Mouse (Mus musculus): Measurements from ENCODE around the gene Cyp4f13. TPM values are rescaled to one million over a fixed set of nuclear protein-coding genes. Genes with fewer than 3 reads are reported as not detected.
A peak's percentile ranks its signal among the peaks of the same experiment; 100 is the strongest.

The Cyp4f13 gene
- polyA plus RNA-seq, 1 experiment: 60.1 TPM

GRCm38 (mm10) chr17:32917131-32917530 is 30.1 kb downstream of the Cyp4f13 start, which contains the start of gene Cyp4f14:
Gene Cyp4f14, minus strand, starts transcription at chr17:32917342.
- no peak for DNase-seq (ENCODE audit: low read depth, low spot score)
- 19% methylated on average over 2 of the region's 2 CpGs for WGBS

GRCm38 (mm10) chr17:32916075-32916474 is 31.1 kb downstream of the Cyp4f13 start:
- 34% methylated on average over 1 of the region's 1 CpGs for WGBS
- no peak for DNase-seq (ENCODE audit: low read depth, low spot score)

GRCm38 (mm10) chr17:32906172-32906571 is 41.0 kb downstream of the Cyp4f13 start:
- DNase-seq (ENCODE audit: low read depth, low spot score): no peak
- 83% methylated on average over 10 of the region's 10 CpGs for WGBS

- no peak for DNase-seq (ENCODE audit: low read depth, low spot score)
- WGBS: 13% methylated on average over 19 of the region's 19 CpGs
These were observed 42.0 kb downstream of the Cyp4f13 start for GRCm38 (mm10) chr17:32905239-32905638.

- DNase-seq (ENCODE audit: low read depth, low spot score): no peak
- WGBS: 48% methylated on average over 2 of the region's 2 CpGs
These were observed 42.8 kb downstream of the Cyp4f13 start for GRCm38 (mm10) chr17:32904414-32904813.

- WGBS: 73% methylated on average over 1 of the region's 1 CpGs
- DNase-seq (ENCODE audit: low read depth, low spot score): no peak
These were observed 45.3 kb downstream of the Cyp4f13 start for GRCm38 (mm10) chr17:32901751-32902525.

- DNase-seq (ENCODE audit: low read depth, low spot score): no peak
- WGBS: 80% methylated on average over 4 of the region's 4 CpGs
These were observed 51.8 kb downstream of the Cyp4f13 start for GRCm38 (mm10) chr17:32895421-32895820.

- DNase-seq (ENCODE audit: low read depth, low spot score): no peak
- WGBS: 88% methylated on average over 3 of the region's 3 CpGs
These were observed 53.3 kb downstream of the Cyp4f13 start for GRCm38 (mm10) chr17:32893901-32894300.

- peak; percentile 86 for DNase-seq (ENCODE audit: low read depth, low spot score)
- WGBS: 10% methylated on average over 33 of the region's 33 CpGs
These were observed 55.7 kb downstream of the Cyp4f13 start, which contains the start of gene Zfp870 for GRCm38 (mm10) chr17:32891239-32892180. Gene Zfp870, minus strand, starts transcription at chr17:32891642.

GRCm38 (mm10) chr17:32890852-32891238 is 56.4 kb downstream of the Cyp4f13 start:
- 3% methylated on average over 11 of the region's 11 CpGs for WGBS
- DNase-seq (ENCODE audit: low read depth, low spot score): no peak

- DNase-seq (ENCODE audit: low read depth, low spot score): no peak
- 86% methylated on average over 6 of the region's 6 CpGs for WGBS
These were observed 57.6 kb downstream of the Cyp4f13 start for GRCm38 (mm10) chr17:32889611-32890010.

- DNase-seq (ENCODE audit: low read depth, low spot score): no peak
- WGBS: 88% methylated on average over 14 of the region's 14 CpGs
These were observed 66.6 kb downstream of the Cyp4f13 start for GRCm38 (mm10) chr17:32880320-32881218.

- no peak for DNase-seq (ENCODE audit: low read depth, low spot score)
- 42% methylated on average over 11 of the region's 11 CpGs for WGBS
These were observed 68.4 kb downstream of the Cyp4f13 start for GRCm38 (mm10) chr17:32878773-32879172.

GRCm38 (mm10) chr17:32877471-32878171 is 69.6 kb downstream of the Cyp4f13 start:
- WGBS: 4% methylated on average over 22 of the region's 22 CpGs
- no peak for DNase-seq (ENCODE audit: low read depth, low spot score)

Other genes with a start within 250 kb of the Cyp4f13 start
- 5.3 and 9.4 TPM in 2 replicates for gene Zfp871, start 159.1 kb downstream of the Cyp4f13 start, polyA plus RNA-seq (2012; rRNA removed)
- 0.07 and 0.15 TPM in 2 replicates for gene Zfp811, start 137.5 kb downstream of the Cyp4f13 start, polyA plus RNA-seq (2012; rRNA removed)
- 2.2 and 5.2 TPM in 2 replicates for gene Zfp799, start 117.1 kb downstream of the Cyp4f13 start, polyA plus RNA-seq (2012; rRNA removed)
- gene Zfp870, start 55.8 kb downstream of the Cyp4f13 start, polyA plus RNA-seq (2012; rRNA removed): 1.1 and 1.2 TPM in 2 replicates
- 541 and 1,297 TPM in 2 replicates for gene Cyp4f14, start 30.1 kb downstream of the Cyp4f13 start, polyA plus RNA-seq (2012; rRNA removed)
- gene Zfp472, start 18.4 kb upstream of the Cyp4f13 start, polyA plus RNA-seq (2012; rRNA removed): 1.7 and 2.0 TPM in 2 replicates
- 2.2 and 3.0 TPM in 2 replicates for gene Zfp952, start 45.7 kb upstream of the Cyp4f13 start, polyA plus RNA-seq (2012; rRNA removed)
- 0.42 and 0.75 TPM in 2 replicates for gene Zfp763, start 86.0 kb upstream of the Cyp4f13 start, polyA plus RNA-seq (2012; rRNA removed)
- gene 4921501E09Rik, start 120.7 kb upstream of the Cyp4f13 start, polyA plus RNA-seq (2012; rRNA removed): not detected in 2 replicates
- 1.1 and 1.4 TPM in 2 replicates for gene Zfp563, start 141.9 kb upstream of the Cyp4f13 start, polyA plus RNA-seq (2012; rRNA removed)
- gene Morc2b, start 192.3 kb upstream of the Cyp4f13 start, polyA plus RNA-seq (2012; rRNA removed): not detected in 2 replicates
- not detected in 2 replicates for gene Olfr55, start 221.0 kb upstream of the Cyp4f13 start, polyA plus RNA-seq (2012; rRNA removed)
- not detected in 2 replicates for gene Olfr239, start 243.9 kb upstream of the Cyp4f13 start, polyA plus RNA-seq (2012; rRNA removed)